Mouse (Mus musculus) forebrain, embryonic 11.5 days (tissue): ENCODE measurements around the gene Aplp2. TPM values are rescaled to one million over a fixed set of nuclear protein-coding genes. Genes with fewer than 3 reads are reported as not detected.

Source experiments
- ATAC-seq: fragments of 200-750 bp; cut with Nextera tagmentation; replicated peaks from 2 replicates; pipeline ENCODE4 v1.8.0; 2017; ENCODE audit warnings: moderate TSS enrichment; ENCODE audit not compliant: low FRiP score
- DNase-seq: peaks from one replicate; pipeline ENCODE4 v3.0.0-alpha.2; 2017; ENCODE audit warnings: low spot score
- H3K27ac ChIP-seq: fragments of 300-500 bp; sonication (generic); 2 replicates; pipeline ENCODE4 v1.5.1; 2014; ENCODE audit warnings: low read depth, low read length
- H3K27me3 ChIP-seq: fragments of 300-500 bp; sonication (generic); 2 replicates; pipeline ENCODE4 v1.6.1; 2014; ENCODE audit warnings: mild to moderate bottlenecking, low read length, mixed read lengths; ENCODE audit not compliant: control insufficient read depth, insufficient read depth
- H3K36me3 ChIP-seq: fragments of 300-500 bp; sonication (generic); 2 replicates; pipeline ENCODE4 v1.6.1; 2014; ENCODE audit warnings: mild to moderate bottlenecking, low read length, moderate library complexity, mixed read lengths; ENCODE audit not compliant: control insufficient read depth, insufficient read depth
- H3K4me1 ChIP-seq: fragments of 300-500 bp; sonication (generic); replicated peaks from 2 replicates; pipeline ENCODE4 v1.6.1; 2014; ENCODE audit warnings: low read length, mixed read lengths; ENCODE audit not compliant: control insufficient read depth, insufficient read depth
- H3K4me2 ChIP-seq: fragments of 300-500 bp; sonication (generic); 2 replicates; pipeline ENCODE4 v1.6.1; 2014; ENCODE audit warnings: low read depth, mild to moderate bottlenecking, low read length, moderate library complexity, mixed read lengths; ENCODE audit not compliant: severe bottlenecking
- H3K4me3 ChIP-seq: fragments of 300-500 bp; sonication (generic); 2 replicates; pipeline ENCODE4 v1.5.1; 2014; ENCODE audit warnings: low read depth, low read length
- H3K9ac ChIP-seq: fragments of 300-500 bp; sonication (generic); 2 replicates; pipeline ENCODE4 v1.6.1; 2014; ENCODE audit warnings: low read length
- H3K9me3 ChIP-seq: fragments of 300-500 bp; sonication (generic); 2 replicates; pipeline ENCODE4 v1.6.1; 2016; ENCODE audit warnings: low read length, mixed read lengths; ENCODE audit not compliant: control insufficient read depth
- WGBS: fragments of 180-500 bp; shearing (Covaris S2); extraction: QIAGEN DNeasy Blood & Tissue Kit; methylation state at CpG from one replicate; pipeline ENCODE4 v1.1.7; 2014; 5-methylcytosine and 5-hydroxymethylcytosine counted together
- polyA plus RNA-seq: library from polyadenylated mRNA; unstranded; fragments of >200 nt; fragmentation: Nextera tagmentation; extraction: Ambion mirVana; gene quantifications from 2 replicates; pipeline ENCODE4 v1.2.1, GENCODE M21; 2014

The Aplp2 gene
- polyA plus RNA-seq, 1 experiment from 2014 or later: 217 TPM

DNA sequence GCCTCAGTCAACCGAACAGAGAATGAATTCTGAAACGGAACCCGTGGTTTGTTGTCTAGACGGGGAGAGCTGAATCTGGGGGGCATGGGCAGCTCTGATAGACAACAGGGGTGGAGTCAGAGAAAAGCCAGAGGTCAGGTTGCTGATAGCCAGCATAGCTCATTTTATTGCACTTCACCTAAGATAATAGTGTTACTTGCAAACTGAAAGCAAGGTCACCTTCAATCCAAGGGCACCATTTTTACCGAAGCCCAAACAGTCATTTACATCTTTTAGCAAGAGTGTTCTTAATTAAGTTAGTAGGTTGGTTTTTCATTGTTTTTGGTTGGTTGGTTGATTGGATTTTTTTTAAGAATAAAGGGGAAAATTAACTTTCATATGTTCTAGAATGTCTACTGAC is 92.2 kb downstream of the Aplp2 start:
- Histone ChIP-seq H3K36me3 (no peaks in the 10 kb centered on the region), H3K4me2 (no peak overlapping the region), H3K4me1 (peaks cover 7% of the 10 kb centered on the region), H3K9ac (no peak overlapping the region), H3K27ac (no peak overlapping the region), H3K9me3 (no peaks in the 10 kb centered on the region), H3K27me3 (no peaks in the 10 kb centered on the region), H3K4me3 (no peak overlapping the region)
- ATAC-seq (no peak), DNase-seq (no peak)
- WGBS: 76% methylated on average over 5 of the region's 5 CpGs

DNA sequence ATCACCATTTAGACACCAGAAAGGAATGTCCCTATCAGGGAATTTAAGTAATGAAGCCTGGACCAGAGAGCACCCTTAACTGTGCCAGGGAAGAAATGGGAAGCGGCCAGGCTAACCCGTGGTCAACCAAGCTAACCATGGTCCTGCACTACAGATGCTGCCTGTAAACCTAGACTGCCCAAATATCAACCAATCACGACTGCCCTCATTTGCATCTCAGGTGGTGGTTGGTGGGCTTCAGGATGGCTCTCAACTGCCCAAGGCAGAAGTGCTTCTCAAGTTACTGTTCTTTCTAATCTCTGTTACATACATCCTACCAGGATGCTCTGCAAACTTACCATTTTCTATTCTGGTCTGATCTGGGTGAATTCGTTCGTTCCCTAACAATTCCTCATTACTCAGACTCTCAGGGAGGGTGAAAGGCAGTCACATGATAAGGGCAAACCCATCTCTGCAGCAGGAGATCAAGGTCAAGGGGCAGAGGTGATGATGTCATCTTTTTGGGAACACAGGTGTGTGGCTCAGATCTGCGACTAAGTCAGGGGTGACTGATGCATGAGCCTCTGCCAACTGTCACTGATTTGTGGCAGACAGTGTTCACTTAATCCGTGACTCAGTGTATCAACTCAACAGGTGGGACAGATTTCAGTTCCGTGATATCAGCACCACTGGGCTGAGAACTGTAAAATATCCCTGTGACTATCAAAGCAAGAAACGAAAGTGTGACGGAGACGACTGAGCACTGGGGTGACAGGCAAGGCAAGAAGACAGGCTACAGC is 92.9 kb downstream of the Aplp2 start:
- DNase-seq: peak; percentile 58
- H3K36me3 ChIP-seq: no peaks in the 10 kb centered on the region
- no peak overlapping the region for H3K4me3 ChIP-seq
- no peaks in the 10 kb centered on the region for H3K9me3 ChIP-seq
- ATAC-seq: peak; percentile 53; the same call in 1 of the 2 replicates
- no peak overlapping the region for H3K27ac ChIP-seq
- peaks cover 7% of the 10 kb centered on the region for H3K4me1 ChIP-seq
- H3K4me2 ChIP-seq: no peak overlapping the region
- no peak overlapping the region for H3K9ac ChIP-seq
- 41% methylated on average over 11 of the region's 11 CpGs for WGBS
- no peaks in the 10 kb centered on the region for H3K27me3 ChIP-seq

DNA sequence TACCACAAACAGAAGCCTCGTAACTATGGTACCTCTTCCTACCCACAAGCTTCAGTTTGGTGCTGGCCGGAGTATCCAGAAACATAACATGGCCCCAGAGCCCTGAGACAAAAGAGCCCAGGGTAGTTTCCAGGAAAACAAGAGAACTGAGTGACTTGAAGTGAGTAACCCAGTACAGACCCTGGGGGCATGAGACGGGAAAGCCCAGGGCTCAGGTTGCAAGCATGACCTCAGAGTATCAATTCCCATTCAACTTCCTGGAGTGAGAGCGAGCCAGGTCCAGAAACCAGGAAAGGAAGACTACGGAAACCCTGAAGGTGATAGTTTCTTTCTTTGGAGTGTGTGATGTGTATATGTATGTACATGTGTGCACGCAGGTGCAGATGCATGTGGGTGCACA is 94.1 kb downstream of the Aplp2 start:
- no peak overlapping the region for H3K4me3 ChIP-seq
- whole genome bisulfite sequencing: 79% methylated on average over 6 of the region's 6 CpGs
- no peak overlapping the region for H3K9ac ChIP-seq
- no peak overlapping the region for H3K27ac ChIP-seq
- no peaks in the 10 kb centered on the region for H3K36me3 ChIP-seq
- DNase-seq (no peak), ATAC-seq (no peak)
- no peaks in the 10 kb centered on the region for H3K9me3 ChIP-seq
- H3K4me2 ChIP-seq: no peak overlapping the region
- H3K27me3 ChIP-seq: no peaks in the 10 kb centered on the region
- H3K4me1 ChIP-seq: peaks cover 7% of the 10 kb centered on the region

DNA sequence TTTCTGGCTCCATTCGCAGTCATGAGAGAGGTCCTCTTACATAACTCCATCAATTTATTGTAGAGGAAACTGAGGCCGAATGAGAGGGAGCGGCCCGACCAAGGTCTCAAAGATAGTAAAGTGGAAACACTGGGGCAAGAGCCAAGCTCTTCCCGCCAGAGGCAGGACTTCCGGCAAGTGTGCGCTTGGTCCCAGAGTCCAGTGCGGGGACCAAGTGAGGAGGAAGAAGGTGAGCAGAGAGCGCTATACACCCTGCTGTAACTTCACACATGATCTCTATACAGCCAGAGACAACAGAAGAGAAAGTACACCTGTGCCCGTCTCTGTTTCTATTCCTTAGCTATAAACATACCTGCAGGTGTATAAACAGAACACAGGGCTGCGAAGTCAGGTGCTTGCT is 94.5 kb downstream of the Aplp2 start:
- no peak for ATAC-seq
- WGBS: 92% methylated on average over 11 of the region's 11 CpGs

DNA sequence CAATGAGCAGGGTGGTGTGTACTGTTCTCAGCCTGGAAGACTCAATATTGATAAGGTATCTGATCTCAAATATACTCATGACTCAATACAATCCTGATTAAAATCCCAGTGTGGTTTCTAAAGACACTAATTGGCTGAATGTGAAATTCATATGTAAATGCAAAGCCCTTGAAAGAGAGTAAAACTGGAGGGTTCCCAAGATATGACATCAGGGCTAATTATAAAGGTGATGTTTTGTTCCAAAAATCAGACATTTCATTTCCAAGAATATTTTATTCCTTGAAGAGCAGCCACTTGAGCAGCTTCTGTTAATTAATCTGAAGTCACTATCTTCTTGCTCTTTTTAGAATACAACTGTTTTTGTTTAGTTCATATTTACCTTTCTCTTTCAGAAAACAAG is 96.0 kb downstream of the Aplp2 start:
- no peak overlapping the region for H3K9ac ChIP-seq
- no peaks in the 10 kb centered on the region for H3K9me3 ChIP-seq
- H3K4me2 ChIP-seq: no peak overlapping the region
- H3K27ac ChIP-seq: no peak overlapping the region
- no peaks in the 10 kb centered on the region for H3K36me3 ChIP-seq
- H3K4me1 ChIP-seq: no peaks in the 10 kb centered on the region; the same call in 1 of the 2 replicates
- DNase-seq: no peak
- H3K27me3 ChIP-seq: no peaks in the 10 kb centered on the region
- no peak for ATAC-seq
- H3K4me3 ChIP-seq: no peak overlapping the region

More for the DNA sequence above, 94.5 kb downstream of the Aplp2 start:
- H3K36me3 ChIP-seq: no peaks in the 10 kb centered on the region
- H3K4me1 ChIP-seq: peaks cover 4% of the 10 kb centered on the region
- no peak overlapping the region for H3K9ac ChIP-seq
- no peak for DNase-seq
- H3K27ac ChIP-seq: no peak overlapping the region
- no peak overlapping the region for H3K4me3 ChIP-seq
- no peaks in the 10 kb centered on the region for H3K9me3 ChIP-seq
- no peaks in the 10 kb centered on the region for H3K27me3 ChIP-seq
- no peak overlapping the region for H3K4me2 ChIP-seq

DNA sequence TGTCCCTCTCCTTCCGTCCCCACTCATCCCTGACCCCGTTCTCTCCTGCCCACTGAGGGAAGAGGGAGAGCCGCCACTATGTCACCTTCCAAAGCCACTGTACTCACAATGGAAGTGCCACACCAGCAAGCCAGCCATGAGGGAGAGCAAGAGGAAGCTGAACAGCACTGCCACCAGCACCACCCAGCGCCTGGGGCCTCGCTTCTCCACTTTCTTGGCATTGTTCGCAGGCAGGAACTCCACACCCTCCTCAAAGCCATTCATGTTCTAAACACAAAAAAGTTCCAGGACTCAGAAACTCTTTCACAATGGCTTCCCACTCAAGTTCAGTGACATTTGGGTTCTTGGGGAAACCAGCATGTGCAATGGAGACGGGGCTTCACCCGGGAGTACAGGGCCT is 103.2 kb downstream of the Aplp2 start:
- Histone ChIP-seq H3K9ac (no peak overlapping the region), H3K9me3 (no peaks in the 10 kb centered on the region), H3K27ac (no peak overlapping the region), H3K27me3 (no peaks in the 10 kb centered on the region), H3K4me1 (no peaks in the 10 kb centered on the region), H3K36me3 (no peaks in the 10 kb centered on the region), H3K4me3 (no peak overlapping the region), H3K4me2 (no peak overlapping the region)
- ATAC-seq (no peak), DNase-seq (no peak)
- 93% methylated on average over 8 of the region's 8 CpGs for WGBS

Other genes starting within 250 kb of the Aplp2 start
- 5.8 and 6.8 TPM in 2 replicates for gene Zbtb44, start 181.2 kb downstream of the Aplp2 start, polyA plus RNA-seq
- gene St14, start 80.0 kb downstream of the Aplp2 start, polyA plus RNA-seq: 2.7 and 3.7 TPM in 2 replicates
- gene Prdm10, start 68.7 kb upstream of the Aplp2 start, polyA plus RNA-seq: 10.1 and 10.4 TPM in 2 replicates
- 25.6 and 25.7 TPM in 2 replicates for gene Nfrkb, start 174.4 kb upstream of the Aplp2 start, polyA plus RNA-seq